Mouse (Mus musculus): ENCODE data around the gene Bbs9.

DNA sequence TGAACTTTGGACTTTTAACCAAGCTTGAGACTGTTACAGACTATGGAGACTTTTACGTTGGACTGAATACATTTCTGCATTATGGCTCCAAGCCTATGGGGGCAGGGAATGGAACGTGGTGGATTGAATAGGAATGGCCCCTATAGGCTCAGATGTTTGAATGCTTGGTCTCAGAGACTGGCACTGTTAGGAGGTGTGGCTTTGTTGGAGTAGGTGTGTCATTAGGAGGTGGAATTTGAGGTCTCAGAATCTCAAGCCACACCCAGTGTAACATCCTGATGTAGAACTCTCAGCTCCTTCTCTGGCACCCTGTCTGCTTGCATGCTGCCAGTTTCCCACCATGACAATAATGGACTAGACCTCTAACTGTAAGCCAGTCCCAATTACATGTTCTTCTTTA, 42.3 kb upstream of the Bbs9 start:
- no peak for TF ChIP-seq CTCF (IDR thresholded peaks at IDR 0.05; ENCODE audit: low read depth)
- no peak for TF ChIP-seq EP300 (optimal IDR thresholded peaks at IDR 0.05)
